Mouse (Mus musculus): ENCODE measurements around the gene Mycbp2. TPM values are rescaled to one million over a fixed set of nuclear protein-coding genes. Genes with fewer than 3 reads are reported as not detected.

The Mycbp2 gene
- polyA plus RNA-seq, 1 experiment from 2014 or later = 9.6 TPM

GRCm38 (mm10) chr14:103256866-103257265 is 89.7 kb downstream of the Mycbp2 start:
- no peaks in the 10 kb centered on the region for H3K9me3 ChIP-seq
- no peak overlapping the region for H3K4me2 ChIP-seq
- no peak overlapping the region for H3K27ac ChIP-seq (replicated peaks)
- peaks cover 42% of the 10 kb centered on the region for H3K36me3 ChIP-seq
- 86% methylated on average over 7 of the region's 7 CpGs for WGBS
- no peak for ATAC-seq (ENCODE audit: extremely low read depth, insufficient number of reproducible peaks, low FRiP score, low TSS enrichment)
- H3K9ac ChIP-seq = no peak overlapping the region
- no peak overlapping the region for H3K4me3 ChIP-seq
- no peaks in the 10 kb centered on the region for H3K27me3 ChIP-seq (replicated peaks)
- no peaks in the 10 kb centered on the region for H3K4me1 ChIP-seq

- 77% methylated on average over 2 of the region's 2 CpGs for WGBS
- Histone ChIP-seq H3K9me3 (no peaks in the 10 kb centered on the region), H3K27me3 (replicated peaks) (no peaks in the 10 kb centered on the region), H3K4me1 (no peaks in the 10 kb centered on the region), H3K4me3 (no peak overlapping the region), H3K27ac (replicated peaks) (no peak overlapping the region), H3K36me3 (peaks cover 36% of the 10 kb centered on the region), H3K9ac (no peak overlapping the region), H3K4me2 (no peak overlapping the region)
- no peak for ATAC-seq (ENCODE audit: extremely low read depth, insufficient number of reproducible peaks, low FRiP score, low TSS enrichment)
Observed at GRCm38 (mm10) chr14:103254311-103254710, 92.3 kb downstream of the Mycbp2 start.

GRCm38 (mm10) chr14:103242020-103242419 is 104.6 kb downstream of the Mycbp2 start:
- Histone ChIP-seq H3K27ac (replicated peaks) (no peak overlapping the region), H3K27me3 (replicated peaks) (no peaks in the 10 kb centered on the region), H3K4me2 (no peak overlapping the region), H3K4me3 (no peak overlapping the region), H3K9me3 (no peaks in the 10 kb centered on the region), H3K36me3 (peaks cover 32% of the 10 kb centered on the region), H3K4me1 (no peaks in the 10 kb centered on the region), H3K9ac (no peak overlapping the region)
- 94% methylated on average over 6 of the region's 6 CpGs for WGBS
- ATAC-seq (ENCODE audit: extremely low read depth, insufficient number of reproducible peaks, low FRiP score, low TSS enrichment) = no peak

- WGBS = 90% methylated on average over 6 of the region's 6 CpGs
- Histone ChIP-seq H3K36me3 (peaks cover 21% of the 10 kb centered on the region), H3K4me3 (no peak overlapping the region), H3K27ac (replicated peaks) (no peak overlapping the region), H3K27me3 (replicated peaks) (no peaks in the 10 kb centered on the region), H3K9ac (no peak overlapping the region), H3K4me2 (no peak overlapping the region), H3K9me3 (no peaks in the 10 kb centered on the region), H3K4me1 (0 out of 2 replicates have a peak, but pooled peaks cover 6% of the 10 kb centered on the region)
- ATAC-seq (ENCODE audit: extremely low read depth, insufficient number of reproducible peaks, low FRiP score, low TSS enrichment) = no peak
Observed at GRCm38 (mm10) chr14:103234770-103235169, 111.8 kb downstream of the Mycbp2 start.

GRCm38 (mm10) chr14:103233640-103234593 is 112.7 kb downstream of the Mycbp2 start:
- ATAC-seq (ENCODE audit: extremely low read depth, insufficient number of reproducible peaks, low FRiP score, low TSS enrichment) = no peak
- Histone ChIP-seq H3K4me1 (0 out of 2 replicates have a peak, but pooled peaks cover 6% of the 10 kb centered on the region), H3K27me3 (replicated peaks) (no peaks in the 10 kb centered on the region), H3K27ac (replicated peaks) (no peak overlapping the region), H3K9me3 (no peaks in the 10 kb centered on the region), H3K4me2 (no peak overlapping the region), H3K36me3 (peaks cover 23% of the 10 kb centered on the region), H3K9ac (no peak overlapping the region), H3K4me3 (no peak overlapping the region)
- 54% methylated on average over 12 of the region's 12 CpGs for WGBS

GRCm38 (mm10) chr14:103222356-103222755 is 124.3 kb downstream of the Mycbp2 start:
- no peak overlapping the region for H3K4me3 ChIP-seq
- H3K9me3 ChIP-seq = no peaks in the 10 kb centered on the region
- 82% methylated on average over 2 of the region's 2 CpGs for WGBS
- no peak overlapping the region for H3K27ac ChIP-seq (replicated peaks)
- no peak overlapping the region for H3K9ac ChIP-seq
- no peak overlapping the region for H3K4me2 ChIP-seq
- ATAC-seq (ENCODE audit: extremely low read depth, insufficient number of reproducible peaks, low FRiP score, low TSS enrichment) = no peak
- H3K36me3 ChIP-seq = peaks cover 68% of the 10 kb centered on the region
- no peaks in the 10 kb centered on the region for H3K4me1 ChIP-seq
- no peaks in the 10 kb centered on the region for H3K27me3 ChIP-seq (replicated peaks)

- Histone ChIP-seq H3K4me1 (no peaks in the 10 kb centered on the region), H3K9me3 (no peaks in the 10 kb centered on the region), H3K9ac (no peak overlapping the region), H3K27ac (replicated peaks) (no peak overlapping the region), H3K4me3 (no peak overlapping the region), H3K4me2 (no peak overlapping the region), H3K36me3 (peaks cover 68% of the 10 kb centered on the region), H3K27me3 (replicated peaks) (no peaks in the 10 kb centered on the region)
- 86% methylated on average over 3 of the region's 3 CpGs for WGBS
- ATAC-seq (ENCODE audit: extremely low read depth, insufficient number of reproducible peaks, low FRiP score, low TSS enrichment) = no peak
Observed at GRCm38 (mm10) chr14:103221751-103222150, 124.9 kb downstream of the Mycbp2 start.

- Histone ChIP-seq H3K9me3 (no peaks in the 10 kb centered on the region), H3K27ac (replicated peaks) (no peak overlapping the region), H3K9ac (no peak overlapping the region), H3K4me2 (no peak overlapping the region), H3K36me3 (peaks cover 54% of the 10 kb centered on the region), H3K27me3 (replicated peaks) (no peaks in the 10 kb centered on the region), H3K4me3 (no peak overlapping the region), H3K4me1 (no peaks in the 10 kb centered on the region)
- no peak for ATAC-seq (ENCODE audit: extremely low read depth, insufficient number of reproducible peaks, low FRiP score, low TSS enrichment)
- WGBS = 75% methylated on average over 3 of the region's 3 CpGs
Observed at GRCm38 (mm10) chr14:103216331-103216730, 130.3 kb downstream of the Mycbp2 start.

- Histone ChIP-seq H3K4me2 (no peak overlapping the region), H3K4me1 (no peaks in the 10 kb centered on the region), H3K9me3 (no peaks in the 10 kb centered on the region), H3K27me3 (replicated peaks) (no peaks in the 10 kb centered on the region), H3K36me3 (peaks cover 65% of the 10 kb centered on the region), H3K27ac (replicated peaks) (no peak overlapping the region), H3K4me3 (no peak overlapping the region), H3K9ac (no peak overlapping the region)
- whole genome bisulfite sequencing = 69% methylated on average over 3 of the region's 3 CpGs
- no peak for ATAC-seq (ENCODE audit: extremely low read depth, insufficient number of reproducible peaks, low FRiP score, low TSS enrichment)
Observed at GRCm38 (mm10) chr14:103186658-103187057, 160.0 kb downstream of the Mycbp2 start.

- Histone ChIP-seq H3K4me2 (no peak overlapping the region), H3K27ac (replicated peaks) (no peak overlapping the region), H3K9me3 (no peaks in the 10 kb centered on the region), H3K9ac (no peak overlapping the region), H3K27me3 (replicated peaks) (no peaks in the 10 kb centered on the region), H3K36me3 (peaks cover 59% of the 10 kb centered on the region), H3K4me1 (no peaks in the 10 kb centered on the region), H3K4me3 (no peak overlapping the region)
- WGBS = 80% methylated on average over 4 of the region's 4 CpGs
- ATAC-seq (ENCODE audit: extremely low read depth, insufficient number of reproducible peaks, low FRiP score, low TSS enrichment) = no peak
Observed at GRCm38 (mm10) chr14:103186076-103186475, 160.5 kb downstream of the Mycbp2 start.

GRCm38 (mm10) chr14:103180096-103180495 is 166.5 kb downstream of the Mycbp2 start:
- Histone ChIP-seq H3K4me2 (no peak overlapping the region), H3K27me3 (replicated peaks) (no peaks in the 10 kb centered on the region), H3K4me1 (no peaks in the 10 kb centered on the region), H3K4me3 (no peak overlapping the region), H3K36me3 (peaks cover 18% of the 10 kb centered on the region), H3K27ac (replicated peaks) (no peak overlapping the region), H3K9me3 (no peaks in the 10 kb centered on the region), H3K9ac (no peak overlapping the region)
- WGBS = 82% methylated on average over 2 of the region's 2 CpGs
- ATAC-seq (ENCODE audit: extremely low read depth, insufficient number of reproducible peaks, low FRiP score, low TSS enrichment) = no peak

- H3K4me3 ChIP-seq = no peak overlapping the region
- H3K9ac ChIP-seq = no peak overlapping the region
- no peaks in the 10 kb centered on the region for H3K27me3 ChIP-seq (replicated peaks)
- WGBS = 44% methylated on average over 5 of the region's 5 CpGs
- no peak for ATAC-seq (ENCODE audit: extremely low read depth, insufficient number of reproducible peaks, low FRiP score, low TSS enrichment)
- H3K36me3 ChIP-seq = peaks cover 26% of the 10 kb centered on the region; the same call in 1 of the 2 replicates
- H3K4me2 ChIP-seq = no peak overlapping the region
- peaks cover 2% of the 10 kb centered on the region; the same call in 1 of the 2 replicates for H3K4me1 ChIP-seq
- H3K9me3 ChIP-seq = no peaks in the 10 kb centered on the region
- no peak overlapping the region for H3K27ac ChIP-seq (replicated peaks)
Observed at GRCm38 (mm10) chr14:103162923-103163322, 183.7 kb downstream of the Mycbp2 start.
